Mouse (Mus musculus) skeletal muscle tissue, postnatal 0 days (tissue): ENCODE measurements around the gene Krtap5-3. TPM values are rescaled to one million over a fixed set of nuclear protein-coding genes. Genes with fewer than 3 reads are reported as not detected.

ENCODE experiments used
- polyA plus RNA-seq: library from polyadenylated mRNA; unstranded; fragments of >200 nt; fragmentation: Nextera tagmentation; extraction: Ambion mirVana; gene quantifications from 2 replicates; pipeline ENCODE4 v1.2.1, GENCODE M21; 2015

Krtap5-3 gene
- not detected in 2 replicates for polyA plus RNA-seq

DNA sequence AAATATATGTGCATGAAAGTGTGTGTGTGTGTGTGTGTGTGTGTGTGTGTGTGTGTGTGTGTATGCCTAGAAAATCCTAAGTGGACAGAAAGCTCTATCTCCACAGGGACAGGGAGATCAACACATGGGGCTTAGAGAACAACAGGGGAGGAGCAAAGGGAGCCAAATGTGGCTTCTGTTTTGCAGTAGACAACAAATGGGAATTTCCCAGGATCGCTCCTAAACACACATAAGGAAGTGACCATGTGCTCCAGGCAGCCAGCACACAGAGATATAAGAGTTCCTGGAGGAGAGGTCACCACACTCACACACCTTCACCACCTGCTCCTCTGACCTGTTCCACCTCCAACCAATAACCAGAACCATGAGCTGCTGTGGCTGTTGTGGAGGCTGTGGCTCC lies at the start of gene Krtap5-3:
Krtap5-3 (plus strand) TSS at position 301 of the 400 bp plus-strand sequence.

DNA sequence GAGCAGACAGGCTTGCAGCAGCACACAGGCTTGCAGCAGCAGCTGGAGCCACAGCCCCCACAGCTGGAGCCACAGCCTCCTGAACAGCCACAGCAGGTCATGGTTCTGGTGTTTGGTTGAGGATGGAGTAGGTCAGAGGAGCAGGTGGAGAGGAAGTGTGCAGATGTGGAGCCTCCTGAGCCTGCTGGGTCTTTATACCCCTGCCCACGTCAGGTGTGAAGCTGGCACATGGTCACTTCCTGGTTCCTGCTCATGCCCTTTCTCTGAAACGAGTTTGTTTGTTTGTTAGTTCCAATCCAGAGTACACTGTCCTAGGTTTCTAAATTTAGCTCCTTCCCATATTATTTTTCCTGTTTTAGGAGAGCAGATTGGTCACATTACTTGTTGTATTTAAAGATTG lies 44.2 kb upstream of the Krtap5-3 start, which contains the start of gene Gm29735:
Gm29735 (minus strand) TSS at position 101 of the 400 bp plus-strand sequence.

DNA sequence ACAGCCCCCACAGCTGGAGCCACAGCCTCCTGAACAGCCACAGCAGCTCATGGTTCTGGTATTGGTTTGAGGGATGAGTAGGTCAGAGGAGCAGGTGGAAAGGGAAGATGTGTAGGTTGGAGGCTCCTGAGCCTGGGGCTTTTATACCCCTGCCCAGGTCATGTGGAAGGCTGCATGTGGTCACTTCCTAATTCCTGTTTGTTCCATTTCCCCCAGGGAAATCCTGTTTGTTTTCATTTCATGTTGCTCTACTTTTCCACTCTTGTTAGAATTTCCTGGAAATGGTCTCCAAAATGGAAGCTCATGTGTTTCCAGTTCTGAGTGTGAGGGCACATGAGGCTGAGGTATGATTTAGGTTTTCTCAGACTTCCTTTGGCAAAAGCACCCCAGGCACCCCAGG lies 35.5 kb upstream of the Krtap5-3 start, which contains the start of gene Gm4553:
Gm4553 (minus strand) TSS at position 101 of the 400 bp plus-strand sequence.

DNA sequence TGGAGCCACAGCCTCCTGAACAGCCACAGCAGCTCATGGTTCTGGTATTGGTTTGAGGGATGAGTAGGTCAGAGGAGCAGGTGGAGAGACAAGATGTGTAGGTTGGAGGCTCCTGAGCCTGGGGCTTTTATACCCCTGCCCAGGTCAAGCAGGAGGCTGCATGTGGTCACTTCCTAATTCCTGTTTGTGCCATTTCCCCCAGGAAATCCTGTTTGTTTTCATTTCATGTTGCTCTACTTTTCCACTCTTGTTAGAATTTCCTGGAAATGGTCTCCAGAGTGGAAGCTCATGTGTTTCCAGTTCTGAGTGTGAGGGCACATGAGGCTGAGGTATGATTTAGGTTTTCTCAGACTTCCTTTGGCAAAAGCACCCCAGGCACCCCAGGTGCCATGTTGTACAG lies 25.3 kb upstream of the Krtap5-3 start, which contains the start of gene Krtap5-2:
Krtap5-2 (minus strand) TSS at position 101 of the 400 bp plus-strand sequence.

DNA sequence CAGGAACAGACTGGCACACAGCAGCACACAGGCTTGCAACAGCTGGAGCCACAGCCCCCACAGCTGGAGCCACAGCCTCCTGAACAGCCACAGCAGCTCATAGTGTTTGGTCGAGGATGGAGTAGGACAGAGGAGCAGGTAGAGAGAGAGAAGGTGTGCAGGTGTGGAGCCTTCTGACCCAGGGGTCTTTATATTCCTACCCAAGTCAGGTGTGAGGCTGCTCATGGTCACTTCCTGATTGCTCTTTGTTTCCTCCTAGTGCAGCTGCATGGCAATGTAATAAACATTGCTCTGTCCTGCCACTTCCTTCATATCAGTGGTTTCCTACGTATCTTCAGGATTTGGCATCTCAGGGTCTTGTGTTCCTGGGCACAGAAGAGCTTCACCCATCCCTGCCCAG lies 10.9 kb upstream of the Krtap5-3 start, which contains the start of gene Gm10153:
Gm10153 (minus strand) TSS at position 101 of the 400 bp plus-strand sequence.

DNA sequence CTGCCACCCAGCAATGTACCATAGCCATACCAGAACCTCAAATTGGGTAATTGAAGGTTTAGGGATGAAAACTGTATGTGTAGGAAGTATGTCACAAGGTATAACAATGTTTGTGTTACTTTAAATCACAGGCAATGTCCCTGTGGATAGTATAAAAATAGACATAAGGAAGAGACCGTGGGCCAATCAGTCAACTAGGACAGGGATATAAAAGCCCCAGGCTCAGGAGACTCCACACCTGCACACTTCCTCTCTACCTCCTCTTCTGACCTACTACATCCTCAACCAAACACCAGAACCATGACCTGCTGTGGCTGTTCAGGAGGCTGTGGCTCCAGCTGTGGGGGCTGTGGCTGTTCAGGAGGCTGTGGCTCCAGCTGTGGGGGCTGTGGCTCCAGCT lies 10.4 kb downstream of the Krtap5-3 start, which contains the start of gene Gm7579:
Gm7579 (plus strand) TSS at position 301 of the 400 bp plus-strand sequence.

DNA sequence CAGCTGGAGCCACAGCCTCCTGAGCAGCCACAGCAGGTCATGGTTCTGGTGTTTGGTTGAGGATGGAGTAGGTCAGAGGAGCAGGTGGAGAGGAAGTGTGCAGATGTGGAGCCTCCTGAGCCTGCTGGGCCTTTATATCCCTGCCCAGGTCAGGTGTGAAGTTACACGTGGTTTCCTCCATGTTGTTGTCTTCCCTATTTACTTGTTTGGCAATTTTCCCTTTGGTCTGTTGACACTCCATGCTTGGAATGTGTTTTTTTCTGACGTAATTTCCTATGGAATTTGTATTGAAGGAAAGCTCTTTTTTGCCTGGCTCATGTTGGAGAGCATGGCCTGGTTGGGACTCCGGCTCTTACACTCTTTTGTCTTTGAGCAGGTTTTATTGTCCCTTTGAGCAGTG lies 28.7 kb downstream of the Krtap5-3 start, which contains the start of gene Krtap5-5:
Krtap5-5 (minus strand) TSS at position 101 of the 400 bp plus-strand sequence.

DNA sequence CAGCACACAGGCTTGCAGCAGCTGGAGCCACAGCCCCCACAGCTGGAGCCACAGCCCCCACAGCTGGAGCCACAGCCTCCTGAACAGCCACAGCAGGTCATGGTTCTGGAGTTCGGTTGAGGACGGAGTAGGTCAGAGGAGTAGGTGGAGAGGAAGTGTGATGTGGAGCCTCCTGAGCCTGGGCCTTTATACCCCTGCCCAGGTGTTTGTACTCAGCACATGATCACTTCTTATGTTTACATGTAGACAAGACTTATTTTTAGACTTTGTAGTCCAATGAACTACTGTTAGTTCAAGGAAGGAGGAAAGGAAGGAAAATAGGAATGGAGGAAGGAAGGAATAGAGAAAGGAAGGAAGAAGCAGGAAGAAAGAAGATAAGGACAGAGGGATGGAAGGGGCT lies 39.8 kb downstream of the Krtap5-3 start, which contains the start of gene Gm40460:
Gm40460 (minus strand) TSS at position 101 of the 400 bp plus-strand sequence.

Other genes with a start within 250 kb of the Krtap5-3 start
- gene Mob2, start 140.3 kb upstream of the Krtap5-3 start, polyA plus RNA-seq: 61.1 and 65.1 TPM in 2 replicates
- gene Dusp8, start 105.5 kb upstream of the Krtap5-3 start, polyA plus RNA-seq: 6.7 and 7.6 TPM in 2 replicates
- gene Gm45618, start 80.6 kb upstream of the Krtap5-3 start, polyA plus RNA-seq: not detected in 2 replicates
- not detected in 2 replicates for gene Gm39115, start 65.3 kb upstream of the Krtap5-3 start, polyA plus RNA-seq
- not detected in 2 replicates for gene Gm45337, start 56.8 kb upstream of the Krtap5-3 start, polyA plus RNA-seq
- not detected in 2 replicates for gene Gm29735, start 44.3 kb upstream of the Krtap5-3 start, polyA plus RNA-seq
- gene Gm4553, start 35.6 kb upstream of the Krtap5-3 start, polyA plus RNA-seq: not detected in 2 replicates
- not detected in 2 replicates for gene Krtap5-2, start 25.4 kb upstream of the Krtap5-3 start, polyA plus RNA-seq
- gene Gm10153, start 11.0 kb upstream of the Krtap5-3 start, polyA plus RNA-seq: not detected in 2 replicates
- not detected in 2 replicates for gene Gm7579, start 10.5 kb downstream of the Krtap5-3 start, polyA plus RNA-seq
- not detected in 2 replicates for gene Krtap5-5, start 28.6 kb downstream of the Krtap5-3 start, polyA plus RNA-seq
- gene Gm40460, start 39.7 kb downstream of the Krtap5-3 start, polyA plus RNA-seq: not detected in 2 replicates
- not detected in 2 replicates for gene Gm2431, start 57.0 kb downstream of the Krtap5-3 start, polyA plus RNA-seq
- not detected in 2 replicates for gene Gm4559, start 73.0 kb downstream of the Krtap5-3 start, polyA plus RNA-seq
- not detected in 2 replicates for gene Krtap5-1, start 95.8 kb downstream of the Krtap5-3 start, polyA plus RNA-seq
- gene Krtap5-4, start 102.2 kb downstream of the Krtap5-3 start, polyA plus RNA-seq: not detected in 2 replicates
- 0.92 and 1.7 TPM in 2 replicates for gene Ifitm10, start 172.4 kb downstream of the Krtap5-3 start, polyA plus RNA-seq
- gene Gm49369, start 181.3 kb downstream of the Krtap5-3 start, polyA plus RNA-seq: 1.6 TPM in 1 of 2 replicates, not detected in the other
- 340 and 391 TPM in 2 replicates for gene Ctsd, start 186.7 kb downstream of the Krtap5-3 start, polyA plus RNA-seq
- gene Syt8, start 233.5 kb downstream of the Krtap5-3 start, polyA plus RNA-seq: 0.24 and 0.30 TPM in 2 replicates
- 11,644 and 12,538 TPM in 2 replicates for gene Tnni2, start 240.4 kb downstream of the Krtap5-3 start, polyA plus RNA-seq